Mouse (Mus musculus): ENCODE data around the gene Cilp.

GRCm38 (mm10) chr9:65275810-65276530 is 11.0 kb downstream of the Cilp start:
- no peak for TF ChIP-seq CTCF (IDR thresholded peaks at IDR 0.05; ENCODE audit: control insufficient read depth, insufficient read depth, low read length)
- no peak for TF ChIP-seq POLR2A (IDR thresholded peaks at IDR 0.05; ENCODE audit: borderline replicate concordance, control insufficient read depth, low read depth, low read length)
